Mouse (Mus musculus) retina, postnatal 1 day (tissue): ENCODE measurements around the gene Chrna5.

ENCODE experiments used
- DNase-seq: peaks from one replicate; pipeline ENCODE4 v3.0.0-alpha.2; 2012

Gene Chrna5

GRCm38 (mm10) chr9:55023902-55024583 is 43.4 kb downstream of the Chrna5 start:
- peak; percentile 90 for DNase-seq

GRCm38 (mm10) chr9:55025534-55026274 is 45.0 kb downstream of the Chrna5 start:
- DNase-seq = peak; percentile 66

GRCm38 (mm10) chr9:55026275-55026663 is 45.6 kb downstream of the Chrna5 start, which contains the start of gene Chrna3:
Chrna3 (minus strand) TSS chr9:55026562.
- DNase-seq = peak; percentile 80

GRCm38 (mm10) chr9:55031435-55032167 is 50.9 kb downstream of the Chrna5 start:
- peak; percentile 87 for DNase-seq

GRCm38 (mm10) chr9:55038948-55039347 is 58.3 kb downstream of the Chrna5 start:
- DNase-seq = no peak

- DNase-seq = no peak
Measured at GRCm38 (mm10) chr9:55039983-55040382, 59.3 kb downstream of the Chrna5 start.

- no peak for DNase-seq
Measured at GRCm38 (mm10) chr9:55041389-55041788, 60.7 kb downstream of the Chrna5 start.

- peak; percentile 61 for DNase-seq
Measured at GRCm38 (mm10) chr9:55043688-55044087, 63.0 kb downstream of the Chrna5 start.

GRCm38 (mm10) chr9:55045001-55045400 is 64.3 kb downstream of the Chrna5 start:
- DNase-seq = no peak

- peak; percentile 70 for DNase-seq
Measured at GRCm38 (mm10) chr9:55046764-55047163, 66.1 kb downstream of the Chrna5 start.

- peak; percentile 67 for DNase-seq
Measured at GRCm38 (mm10) chr9:55048211-55048880, 67.7 kb downstream of the Chrna5 start, which contains the start of gene Chrnb4. Chrnb4 (minus strand) TSS chr9:55048779.

GRCm38 (mm10) chr9:55055386-55055930 is 74.8 kb downstream of the Chrna5 start:
- DNase-seq = no peak
